Mouse (Mus musculus): ENCODE results near the gene Zbtb45. TPM values are rescaled to one million over a fixed set of nuclear protein-coding genes. Genes with fewer than 3 reads are reported as not detected.
A peak's percentile ranks its signal among the peaks of the same experiment; 100 is the strongest.

Gene Zbtb45
- polyA plus RNA-seq, 1 experiment, result 24.5 TPM

DNA sequence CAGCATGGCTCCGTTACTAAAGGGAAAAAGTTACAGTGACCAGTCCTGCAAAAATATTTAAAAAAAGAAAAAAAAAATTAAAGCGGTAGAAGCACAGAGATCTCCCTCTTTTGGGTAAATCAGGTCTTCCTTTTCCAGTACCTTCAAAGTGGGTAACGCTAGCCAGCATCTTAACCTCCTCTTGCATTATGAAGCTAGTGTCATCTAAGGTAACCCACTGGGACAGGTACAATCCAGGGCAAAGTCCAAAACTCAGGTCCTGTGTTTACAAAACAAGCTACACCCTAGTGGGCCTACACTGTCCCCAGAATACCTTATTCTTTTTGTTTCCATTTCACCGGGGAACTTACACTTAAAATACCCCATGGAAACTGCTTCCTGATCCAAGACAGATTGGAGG, 3.8 kb upstream of the Zbtb45 start:
- no peak overlapping the region for H3K4me3 ChIP-seq (ENCODE audit: extremely low read depth, insufficient read depth, insufficient read length)
- WGBS, result 90% methylated on average over 4 of the region's 4 CpGs
- peaks cover 5% of the 10 kb centered on the region; the same call in 1 of the 2 replicates for H3K4me1 ChIP-seq (ENCODE audit: control insufficient read depth, insufficient read depth, insufficient read length)
- H3K27me3 ChIP-seq (ENCODE audit: control insufficient read depth, insufficient read depth, low read length), result no peaks in the 10 kb centered on the region
- H3K27ac ChIP-seq (ENCODE audit: insufficient read depth, low read length), result no peak overlapping the region
- H3K36me3 ChIP-seq (ENCODE audit: control insufficient read depth, insufficient read depth, low read length), result no peaks in the 10 kb centered on the region
- TF ChIP-seq CTCF (IDR thresholded peaks at IDR 0.05; ENCODE audit: extremely low read depth, insufficient read depth, insufficient read length, insufficient replicate concordance), result no peak
- TF ChIP-seq POLR2A (IDR thresholded peaks at IDR 0.05; ENCODE audit: low read depth, low read length), result no peak
- no peak for DNase-seq (ENCODE audit: low read depth in 1 of 2, low spot score in 2 of 2)

DNA sequence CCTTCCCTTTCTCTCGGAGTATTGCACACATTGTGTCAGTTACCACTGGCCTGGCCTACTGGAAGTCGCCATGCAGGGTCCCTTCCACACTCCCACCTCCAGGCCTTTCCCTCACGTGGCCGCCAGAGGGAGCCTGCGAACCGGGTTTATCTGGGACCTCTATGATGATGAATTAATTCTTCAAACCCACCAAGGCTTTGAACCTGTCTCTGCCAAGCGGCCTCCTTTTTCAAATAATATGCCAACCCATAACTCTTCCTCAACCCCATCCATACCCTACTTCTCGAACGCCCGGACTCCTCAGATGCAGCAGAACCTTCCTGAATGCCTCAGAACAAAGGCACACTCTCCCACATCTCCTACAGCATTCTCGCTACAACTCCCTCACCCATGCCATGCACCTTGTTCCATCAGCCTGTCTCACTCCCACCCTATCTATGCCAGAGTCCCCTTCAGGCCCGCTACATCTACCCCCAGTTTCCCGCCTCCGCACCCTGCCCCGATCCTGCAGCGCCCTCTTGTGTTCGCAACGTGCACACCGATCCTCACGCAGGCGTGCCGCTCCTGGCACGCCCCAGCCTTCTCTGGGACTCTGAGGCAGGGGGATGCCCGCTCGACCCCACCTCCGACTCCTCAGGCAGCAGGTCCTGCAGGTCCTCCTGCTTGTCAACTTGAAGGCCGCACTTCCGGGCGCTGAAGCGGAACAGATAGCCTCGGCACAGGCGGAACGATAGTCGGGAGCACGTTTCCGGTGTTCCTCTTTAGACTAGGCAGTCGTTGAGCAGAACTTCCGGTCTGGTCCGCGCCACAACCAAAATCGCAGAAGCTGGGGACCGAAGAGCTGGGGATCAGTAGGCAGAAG, 460 bp downstream of the Zbtb45 start:
- TF ChIP-seq CTCF (IDR thresholded peaks at IDR 0.05; ENCODE audit: extremely low read depth, insufficient read depth, insufficient read length, insufficient replicate concordance), result peak; percentile 89
- TF ChIP-seq POLR2A (IDR thresholded peaks at IDR 0.05; ENCODE audit: low read depth, low read length), result peak; percentile 4; the same call in 1 of the 2 replicates
- Histone ChIP-seq H3K27ac (ENCODE audit: insufficient read depth, low read length) (peak overlapping the region; percentile 90), H3K36me3 (ENCODE audit: control insufficient read depth, insufficient read depth, low read length) (peaks cover 14% of the 10 kb centered on the region), H3K27me3 (ENCODE audit: control insufficient read depth, insufficient read depth, low read length) (no peaks in the 10 kb centered on the region), H3K4me3 (ENCODE audit: extremely low read depth, insufficient read depth, insufficient read length) (peak overlapping the region; percentile 94), H3K4me1 (ENCODE audit: control insufficient read depth, insufficient read depth, insufficient read length) (peaks cover 5% of the 10 kb centered on the region; the same call in 1 of the 2 replicates)
- peak; percentile 71 to 82 for DNase-seq (ENCODE audit: low read depth in 1 of 2, low spot score in 2 of 2)
- under 1% methylated on average over 42 of the region's 42 CpGs for WGBS

DNA sequence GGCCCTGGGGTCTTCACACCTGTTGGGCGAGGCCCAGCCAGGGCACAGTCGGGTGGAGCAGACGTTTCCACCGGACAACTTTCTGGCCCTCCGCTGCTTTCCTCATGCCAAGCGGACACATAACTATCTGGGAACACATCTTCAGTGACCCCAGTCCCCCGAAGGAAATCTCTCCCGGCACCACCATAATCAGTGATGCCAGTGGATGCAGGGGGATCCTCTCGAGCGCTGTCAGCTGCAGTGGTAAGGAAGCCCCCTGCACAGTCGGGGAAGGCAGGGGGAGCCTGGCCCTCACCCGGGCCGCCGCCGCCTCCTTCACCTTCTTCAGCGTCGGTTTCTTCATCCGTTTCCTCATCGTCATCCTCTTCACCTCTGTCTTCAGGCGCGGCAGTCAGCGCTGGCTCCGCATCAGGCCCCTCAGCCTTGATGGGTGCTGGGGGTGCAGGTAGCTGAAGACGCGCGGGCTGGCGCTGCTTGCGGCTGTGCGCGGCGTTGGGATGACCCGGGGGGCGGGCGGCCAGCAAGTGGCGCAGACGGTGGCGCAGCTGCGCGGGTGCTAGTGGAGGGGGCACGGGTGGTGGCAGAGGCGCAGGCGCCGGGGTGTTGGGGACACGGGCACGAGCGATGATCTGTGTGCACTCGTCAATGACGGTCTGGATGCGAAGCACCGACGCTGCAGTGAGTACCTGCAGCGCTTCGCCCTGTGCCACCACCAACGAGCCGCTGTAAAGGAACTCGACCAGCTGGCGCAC, 2.3 kb downstream of the Zbtb45 start:
- TF ChIP-seq CTCF (IDR thresholded peaks at IDR 0.05; ENCODE audit: extremely low read depth, insufficient read depth, insufficient read length, insufficient replicate concordance) (no peak), POLR2A (IDR thresholded peaks at IDR 0.05; ENCODE audit: low read depth, low read length) (no peak)

GRCm38 (mm10) chr7:13006531-13006930, 3.3 kb downstream of the Zbtb45 start:
- no peak for DNase-seq (ENCODE audit: low read depth in 1 of 2, low spot score in 2 of 2)
- 93% methylated on average over 10 of the region's 10 CpGs for WGBS
- TF ChIP-seq CTCF (IDR thresholded peaks at IDR 0.05; ENCODE audit: extremely low read depth, insufficient read depth, insufficient read length, insufficient replicate concordance) (no peak), POLR2A (IDR thresholded peaks at IDR 0.05; ENCODE audit: low read depth, low read length) (no peak)
- Histone ChIP-seq H3K4me3 (ENCODE audit: extremely low read depth, insufficient read depth, insufficient read length) (no peak overlapping the region), H3K27me3 (ENCODE audit: control insufficient read depth, insufficient read depth, low read length) (no peaks in the 10 kb centered on the region), H3K36me3 (ENCODE audit: control insufficient read depth, insufficient read depth, low read length) (peaks cover 14% of the 10 kb centered on the region), H3K4me1 (ENCODE audit: control insufficient read depth, insufficient read depth, insufficient read length) (peaks cover 5% of the 10 kb centered on the region; the same call in 1 of the 2 replicates), H3K27ac (ENCODE audit: insufficient read depth, low read length) (no peak overlapping the region)

More for the DNA sequence above, 2.3 kb downstream of the Zbtb45 start:
- no peaks in the 10 kb centered on the region for H3K27me3 ChIP-seq (ENCODE audit: control insufficient read depth, insufficient read depth, low read length)
- peaks cover 5% of the 10 kb centered on the region; the same call in 1 of the 2 replicates for H3K4me1 ChIP-seq (ENCODE audit: control insufficient read depth, insufficient read depth, insufficient read length)
- no peak overlapping the region for H3K27ac ChIP-seq (ENCODE audit: insufficient read depth, low read length)
- peaks cover 14% of the 10 kb centered on the region for H3K36me3 ChIP-seq (ENCODE audit: control insufficient read depth, insufficient read depth, low read length)
- no peak overlapping the region for H3K4me3 ChIP-seq (ENCODE audit: extremely low read depth, insufficient read depth, insufficient read length)
- DNase-seq (ENCODE audit: low read depth in 1 of 2, low spot score in 2 of 2), result no peak
- 95% methylated on average over 57 of the region's 57 CpGs for WGBS

- Histone ChIP-seq H3K4me3 (ENCODE audit: extremely low read depth, insufficient read depth, insufficient read length) (no peak overlapping the region), H3K27me3 (ENCODE audit: control insufficient read depth, insufficient read depth, low read length) (no peaks in the 10 kb centered on the region), H3K27ac (ENCODE audit: insufficient read depth, low read length) (no peak overlapping the region), H3K4me1 (ENCODE audit: control insufficient read depth, insufficient read depth, insufficient read length) (peaks cover 5% of the 10 kb centered on the region; the same call in 1 of the 2 replicates), H3K36me3 (ENCODE audit: control insufficient read depth, insufficient read depth, low read length) (peaks cover 14% of the 10 kb centered on the region)
- 96% methylated on average over 17 of the region's 17 CpGs for WGBS
- TF ChIP-seq POLR2A (IDR thresholded peaks at IDR 0.05; ENCODE audit: low read depth, low read length), result no peak
- no peak for TF ChIP-seq CTCF (IDR thresholded peaks at IDR 0.05; ENCODE audit: extremely low read depth, insufficient read depth, insufficient read length, insufficient replicate concordance)
- DNase-seq (ENCODE audit: low read depth in 1 of 2, low spot score in 2 of 2), result no peak
Observed at GRCm38 (mm10) chr7:13006011-13006410, 3.8 kb downstream of the Zbtb45 start.

DNA sequence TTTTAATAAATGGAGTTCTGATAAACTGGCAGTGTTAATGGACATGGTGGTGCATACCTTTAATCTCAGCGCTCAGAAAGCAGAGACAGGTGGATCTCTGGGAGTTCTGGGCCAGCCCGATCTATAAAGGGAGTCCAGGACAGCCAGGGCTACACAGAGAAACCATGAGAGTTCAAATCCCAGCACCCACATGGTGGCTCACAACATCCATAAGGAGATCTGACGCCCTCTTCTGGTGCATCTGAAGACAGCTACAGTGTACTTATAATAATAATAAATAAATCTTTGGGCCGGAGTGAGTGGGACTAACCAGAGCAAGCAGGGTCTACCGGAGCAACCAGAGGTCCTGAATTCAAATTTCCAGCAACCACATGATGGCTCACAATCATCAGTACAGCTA, 6.5 kb downstream of the Zbtb45 start:
- Histone ChIP-seq H3K36me3 (ENCODE audit: control insufficient read depth, insufficient read depth, low read length) (peaks cover 14% of the 10 kb centered on the region), H3K4me3 (ENCODE audit: extremely low read depth, insufficient read depth, insufficient read length) (no peak overlapping the region), H3K4me1 (ENCODE audit: control insufficient read depth, insufficient read depth, insufficient read length) (no peaks in the 10 kb centered on the region), H3K27me3 (ENCODE audit: control insufficient read depth, insufficient read depth, low read length) (no peaks in the 10 kb centered on the region), H3K27ac (ENCODE audit: insufficient read depth, low read length) (no peak overlapping the region)
- WGBS, result 89% methylated on average over 5 of the region's 5 CpGs
- TF ChIP-seq POLR2A (IDR thresholded peaks at IDR 0.05; ENCODE audit: low read depth, low read length), result no peak
- TF ChIP-seq CTCF (IDR thresholded peaks at IDR 0.05; ENCODE audit: extremely low read depth, insufficient read depth, insufficient read length, insufficient replicate concordance), result no peak
- DNase-seq (ENCODE audit: low read depth in 1 of 2, low spot score in 2 of 2), result no peak

All from spleen, adult 2 months (tissue).